ENCODE assay signal across 16 mouse cellular contexts in the genomic region with DNA sequence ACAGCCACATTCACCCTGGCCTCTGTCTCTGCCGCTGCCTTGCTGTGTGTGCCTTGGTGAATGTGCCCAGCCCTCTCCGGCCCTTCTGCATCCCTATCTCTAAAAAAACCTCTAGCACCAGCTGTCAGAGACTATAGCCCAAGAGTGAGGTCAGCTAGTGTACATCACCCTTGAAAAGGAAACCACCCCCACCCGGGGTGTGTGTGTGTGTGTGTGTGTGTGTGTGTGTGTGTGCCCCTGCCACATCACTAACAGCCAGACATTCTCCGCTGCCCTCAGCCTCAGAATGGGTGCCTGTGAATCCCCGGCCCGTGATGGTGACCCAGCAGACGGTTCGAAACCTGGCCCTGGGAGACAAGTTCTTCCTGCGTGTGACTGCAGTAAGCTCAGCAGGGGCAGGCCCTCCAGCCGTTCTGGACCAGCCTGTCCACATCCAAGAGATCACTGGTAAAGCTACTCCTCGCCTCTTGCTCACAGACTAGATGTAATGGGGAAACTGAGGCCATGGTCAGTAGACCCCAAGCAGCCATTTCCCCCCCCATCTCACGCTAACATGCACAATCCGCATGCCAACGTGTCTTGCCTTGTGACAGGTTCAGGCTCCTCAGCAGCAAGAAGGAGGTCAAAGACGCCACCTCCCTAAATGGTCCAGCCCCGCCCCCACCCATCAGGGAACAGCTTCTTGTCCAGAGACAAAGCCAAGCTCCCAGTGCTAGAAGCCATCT. TPM values are rescaled to one million over a fixed set of nuclear protein-coding genes. Genes with fewer than 3 reads are reported as not detected.
DNase-seq lines count a peak whose midpoint lies in the region; ATAC-seq and TF ChIP-seq lines count a peak whose summit lies in the region.
"Had no signal": no experiment of that assay in that cellular context is flagged by ENCODE, and none has a peak within 500 bp of the region (broad histone marks: within the 10 kb centered on the region; RNA-seq: fewer than 3 reads in every experiment).

No protein-coding gene starts in this region.

- TF ChIP-seq CTCF in liver, postnatal 0 days (IDR thresholded peaks at IDR 0.05; ENCODE audit: low read depth): no peak

- H3K9ac ChIP-seq in limb, embryonic 15.5 days: no peak overlapping the region
- H3K9ac ChIP-seq in liver, postnatal 0 days (replicated peaks): no peak overlapping the region
- H3K9ac ChIP-seq: heart, embryonic 15.5 days; hindbrain, embryonic 15.5 days had no signal

- 78% methylated on average over 16 of the region's 16 CpGs for WGBS in limb, embryonic 15.5 days
- 70% methylated on average over 16 of the region's 16 CpGs for WGBS in liver, postnatal 0 days (ENCODE audit: insufficient replicate concordance)

- no peak for ATAC-seq in megakaryocyte, adult 5-6 weeks (ENCODE audit: poor library complexity, severe bottlenecking)
- ATAC-seq in limb, embryonic 15.5 days (ENCODE audit: insufficient number of reproducible peaks, low FRiP score, low TSS enrichment, low read depth): no peak
- ATAC-seq in liver, postnatal 0 days: no peak

- H3K36me3 ChIP-seq in megakaryocyte, embryonic 14.5 days (replicated peaks; ENCODE audit: low read length): no peaks in the 10 kb centered on the region
- H3K36me3 ChIP-seq in limb, embryonic 15.5 days: no peaks in the 10 kb centered on the region
- no peaks in the 10 kb centered on the region for H3K36me3 ChIP-seq in liver, postnatal 0 days (replicated peaks; ENCODE audit: insufficient read depth, low read length)
- H3K36me3 ChIP-seq: heart, embryonic 15.5 days; hindbrain, embryonic 15.5 days had no signal

- no peak for TF ChIP-seq EP300 in liver, postnatal 0 days (IDR thresholded peaks at IDR 0.05; ENCODE audit: low read depth)

- peak overlapping the region; percentile 50 for H3K4me3 ChIP-seq in megakaryocyte, embryonic 14.5 days (replicated peaks)
- H3K4me3 ChIP-seq in limb, embryonic 15.5 days: peak overlapping the region; percentile 14; the same call in 1 of the 2 replicates
- H3K4me3 ChIP-seq in liver, postnatal 0 days (ENCODE audit: low read depth, low read length): no peak overlapping the region
- H3K4me3 ChIP-seq: heart, embryonic 15.5 days; hindbrain, embryonic 15.5 days had no signal

- DNase-seq in cerebellum, adult 11-12 months: peak; percentile 45
- DNase-seq in cerebellum, postnatal 25 days: no peak
- DNase-seq in heart, adult 11 months: peak; percentile 85
- no peak for DNase-seq in heart, postnatal 10 days
- DNase-seq in liver, postnatal 0 days: no peak
- DNase-seq: kidney, adult 11 months; kidney, postnatal 10 days; lung, postnatal 4 days; midbrain, embryonic 14.5 days; right cerebral cortex, postnatal 14 days had no signal

- peaks cover 46% of the 10 kb centered on the region for H3K4me1 ChIP-seq in megakaryocyte, embryonic 14.5 days
- H3K4me1 ChIP-seq in limb, embryonic 15.5 days: peaks cover 40% of the 10 kb centered on the region
- H3K4me1 ChIP-seq in liver, postnatal 0 days (ENCODE audit: insufficient read depth): peaks cover 14% of the 10 kb centered on the region

- H3K9me3 ChIP-seq in megakaryocyte, embryonic 14.5 days: no peaks in the 10 kb centered on the region
- no peaks in the 10 kb centered on the region for H3K9me3 ChIP-seq in limb, embryonic 15.5 days
- no peaks in the 10 kb centered on the region for H3K9me3 ChIP-seq in liver, postnatal 0 days (ENCODE audit: low read length)
- H3K9me3 ChIP-seq: heart, embryonic 15.5 days; hindbrain, embryonic 15.5 days had no signal

- peak overlapping the region; percentile 72; the same call in 1 of the 2 replicates for H3K27ac ChIP-seq in limb, embryonic 15.5 days
- no peak overlapping the region for H3K27ac ChIP-seq in liver, postnatal 0 days (ENCODE audit: low read depth)
- H3K27ac ChIP-seq: hindbrain, embryonic 15.5 days had no signal

- intact Hi-C loops in heart, postnatal 10 days (cut with DNase I): loop anchor here (5.0 kb wide), 1 partner anchor 128 kb away; no protein-coding TSS in a partner anchor

- H3K4me2 ChIP-seq in limb, embryonic 15.5 days: no peak overlapping the region
- H3K4me2 ChIP-seq in liver, postnatal 0 days (ENCODE audit: low read depth, low read length): no peak overlapping the region
- H3K4me2 ChIP-seq: hindbrain, embryonic 15.5 days had no signal

- peaks cover 70% of the 10 kb centered on the region for H3K27me3 ChIP-seq in megakaryocyte, embryonic 14.5 days (replicated peaks)
- no peaks in the 10 kb centered on the region for H3K27me3 ChIP-seq in limb, embryonic 15.5 days
- H3K27me3 ChIP-seq in liver, postnatal 0 days (ENCODE audit: insufficient read depth, low read length): no peaks in the 10 kb centered on the region
- H3K27me3 ChIP-seq: hindbrain, embryonic 15.5 days had no signal

RNA-seq across cellular contexts. Expression of gene Mybph, which starts 1.2 kb away (rescaled TPM):
- under 1 TPM in 1 of 2 experiments, not detected in 1; 0.32 TPM for total RNA-seq in heart, postnatal 10 days (2021)
- polyA plus RNA-seq in megakaryocyte, embryonic 14.5 days (2012; ENCODE audit: insufficient read depth, low replicate concordance): not detected in 2 replicates
- 0.09 and 0.16 TPM in 2 replicates for total RNA-seq in megakaryocyte, adult 5-6 weeks (2015)
- not detected in 2 replicates for total RNA-seq in megakaryocyte, adult 5-6 weeks (2017)
- polyA plus RNA-seq in limb, embryonic 15.5 days (2015; fragmentation: Nextera tagmentation; extraction: Ambion mirVana): 55.8 and 102 TPM in 2 replicates
- polyA plus RNA-seq in liver, postnatal 0 days (2015; fragmentation: Nextera tagmentation; extraction: Ambion mirVana): 0.14 TPM in 1 of 2 replicates, not detected in the other
- total RNA-seq: layer of hippocampus, postnatal 10 days had no signal

RNA-seq across cellular contexts. Expression of gene Chil1, which starts 12.5 kb away (rescaled TPM):
- total RNA-seq in heart, postnatal 10 days (2021): under 1 TPM; 0.53 to 0.55 TPM
- polyA plus RNA-seq in megakaryocyte, embryonic 14.5 days (2012; ENCODE audit: insufficient read depth, low replicate concordance): 5.0 TPM in 1 of 2 replicates, not detected in the other
- total RNA-seq in megakaryocyte, adult 5-6 weeks (2015): 137 and 168 TPM in 2 replicates
- total RNA-seq in megakaryocyte, adult 5-6 weeks (2017): 120 and 142 TPM in 2 replicates
- polyA plus RNA-seq in limb, embryonic 15.5 days (2015; fragmentation: Nextera tagmentation; extraction: Ambion mirVana): 9.8 and 13.6 TPM in 2 replicates
- polyA plus RNA-seq in liver, postnatal 0 days (2015; fragmentation: Nextera tagmentation; extraction: Ambion mirVana): 18.8 and 19.3 TPM in 2 replicates

RNA-seq across cellular contexts. Expression of gene Adora1, which starts 40.8 kb away (rescaled TPM):
- 10 to 100 TPM; 12.0 to 19.4 TPM for total RNA-seq in heart, postnatal 10 days (2021)
- 0.50 TPM in 1 of 2 replicates, not detected in the other for polyA plus RNA-seq in megakaryocyte, embryonic 14.5 days (2012; ENCODE audit: insufficient read depth, low replicate concordance)
- total RNA-seq in megakaryocyte, adult 5-6 weeks (2015): not detected in 2 replicates
- total RNA-seq in megakaryocyte, adult 5-6 weeks (2017): not detected in 2 replicates
- 1.8 and 2.0 TPM in 2 replicates for polyA plus RNA-seq in limb, embryonic 15.5 days (2015; fragmentation: Nextera tagmentation; extraction: Ambion mirVana)
- 6.4 and 8.3 TPM in 2 replicates for polyA plus RNA-seq in liver, postnatal 0 days (2015; fragmentation: Nextera tagmentation; extraction: Ambion mirVana)

Comparison
In these comparisons a context has a peak if more than half of its experiments do, and no peak if none do; other contexts are left out.
1. DNase-seq: peak in cerebellum, adult 11-12 months (single experiment) and heart, adult 11 months (single experiment); none in cerebellum, postnatal 25 days (0 of 2), heart, postnatal 10 days (0 of 2) and liver, postnatal 0 days (single experiment).
2. RNA of gene Mybph, which starts 1.2 kb away (polyA plus RNA-seq): 55.8 to 102 TPM in limb, embryonic 15.5 days; not detected in megakaryocyte, embryonic 14.5 days and 0.14 TPM in liver, postnatal 0 days; every median in the first group is over 10 times any median in the second.